Mouse (Mus musculus) c-Kit-positive CD71-positive TER-119-negative erythroid progenitor cells, embryonic 14.5 days (primary cell): ENCODE data around the gene Hnrnpll.
"Not testable (repeated sequence)": the region's sequence is repeated elsewhere in the genome, so short reads cannot be mapped to it uniquely, and the experiment has no call there.

Experiments
- DNase-seq: peaks from one replicate; pipeline ENCODE4 v3.0.0-alpha.2; 2013; ENCODE audit warnings: low read depth

The Hnrnpll gene

DNA sequence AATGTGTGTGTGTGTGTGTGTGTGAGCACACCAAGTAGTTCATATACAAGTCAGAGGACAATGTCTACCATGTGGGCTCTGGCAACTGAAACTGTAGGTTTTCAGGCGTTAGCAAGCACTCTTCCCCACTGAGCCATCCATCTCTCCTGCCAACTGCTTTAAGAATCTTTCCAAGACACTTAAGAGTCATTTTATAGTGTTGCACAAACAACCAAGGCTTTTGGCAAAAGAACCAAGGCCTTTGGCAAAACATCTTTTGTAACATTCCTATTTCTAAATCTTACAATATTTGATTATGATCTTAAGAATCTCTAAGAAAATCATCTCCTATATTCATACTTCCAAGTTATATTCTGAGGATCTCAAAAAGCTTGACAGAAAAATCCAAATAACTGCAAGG is 2.4 kb downstream of the Hnrnpll start:
- DNase-seq: no peak

DNA sequence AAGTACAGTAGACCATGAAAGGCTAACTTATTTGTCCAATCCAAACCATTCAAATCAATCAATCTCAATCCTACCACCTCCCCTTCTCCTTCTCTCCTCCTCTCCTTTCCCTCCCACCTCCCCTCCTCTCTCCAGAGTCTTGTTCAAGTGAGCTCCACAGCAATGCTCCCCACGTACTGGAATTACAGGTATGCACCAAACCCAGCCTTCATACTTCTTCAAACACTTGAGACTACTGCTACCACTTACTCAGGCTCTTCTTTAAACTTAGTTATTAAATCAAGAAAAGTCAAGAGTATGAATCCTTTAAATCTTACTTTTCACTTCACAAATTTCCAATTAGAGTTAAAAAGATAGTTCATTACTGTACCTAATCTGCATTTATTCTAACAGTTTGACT is 3.6 kb downstream of the Hnrnpll start:
- DNase-seq: no peak

GRCm38 (mm10) chr17:80053931-80054734 is 8.0 kb downstream of the Hnrnpll start:
- DNase-seq: no peak

- no peak for DNase-seq
Observed at GRCm38 (mm10) chr17:80051682-80052081, 10.5 kb downstream of the Hnrnpll start.

DNA sequence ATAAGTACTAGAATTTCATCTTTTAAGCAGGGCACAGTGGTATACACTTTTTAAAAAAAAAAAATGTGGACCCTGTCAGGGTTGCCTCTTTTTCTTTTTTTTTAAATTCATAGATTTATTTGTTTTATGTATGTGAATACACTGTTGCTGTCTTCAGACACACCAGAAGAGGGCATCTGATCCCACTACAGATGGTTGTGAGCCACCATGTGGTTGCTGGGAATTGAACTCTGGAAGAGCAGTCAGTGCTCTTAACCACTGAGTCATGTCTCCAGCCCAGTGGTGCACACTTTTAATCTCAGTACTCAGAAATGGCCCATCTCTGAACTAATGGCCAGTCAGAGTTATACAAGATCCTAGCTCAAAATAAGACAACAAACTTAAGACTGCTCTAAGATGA is 12.8 kb downstream of the Hnrnpll start:
- not testable (repeated sequence) for DNase-seq

- DNase-seq: peak; percentile 72
Observed at GRCm38 (mm10) chr17:80048230-80048629, 13.9 kb downstream of the Hnrnpll start.

DNA sequence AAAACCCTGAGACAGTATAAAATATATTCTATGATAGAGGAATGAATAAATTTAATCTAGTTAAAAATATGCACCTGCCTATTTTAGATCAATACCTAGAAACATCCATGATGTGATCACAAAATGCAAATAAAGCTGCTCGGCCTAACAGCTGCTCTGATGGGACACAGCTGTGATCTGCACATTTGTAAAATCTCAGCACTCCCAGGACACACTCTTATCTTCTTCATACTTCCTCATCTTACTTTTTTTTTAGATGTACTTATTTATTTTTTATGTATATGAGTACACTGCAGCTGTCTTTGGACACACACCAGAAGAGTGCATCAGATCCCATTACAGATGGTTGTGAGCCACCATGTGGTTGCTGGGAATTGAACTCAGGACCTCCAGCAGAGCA is 20.4 kb downstream of the Hnrnpll start:
- no peak for DNase-seq

DNA sequence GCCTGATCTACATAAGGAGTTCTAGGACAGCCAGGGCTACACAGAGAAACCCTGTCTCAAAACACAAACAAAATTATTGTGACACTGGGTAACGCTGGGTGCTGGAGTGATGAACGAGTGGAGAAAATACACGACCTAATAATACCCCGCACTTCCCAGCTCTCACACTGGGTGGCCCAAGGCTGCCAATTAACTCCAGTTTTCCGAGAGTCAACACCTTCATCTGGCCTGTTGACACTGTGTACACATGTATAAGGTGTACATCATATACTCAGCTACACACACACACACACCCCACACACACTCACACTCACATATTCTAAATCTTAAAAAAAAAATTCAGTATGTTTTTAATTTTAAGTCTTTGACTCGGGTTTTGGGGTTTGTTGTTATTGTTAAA is 33.5 kb downstream of the Hnrnpll start:
- DNase-seq: no peak

- DNase-seq: no peak
Observed at GRCm38 (mm10) chr17:80026189-80026936, 35.8 kb downstream of the Hnrnpll start.

- no peak for DNase-seq
Observed at GRCm38 (mm10) chr17:80022090-80022489, 40.0 kb downstream of the Hnrnpll start.

DNA sequence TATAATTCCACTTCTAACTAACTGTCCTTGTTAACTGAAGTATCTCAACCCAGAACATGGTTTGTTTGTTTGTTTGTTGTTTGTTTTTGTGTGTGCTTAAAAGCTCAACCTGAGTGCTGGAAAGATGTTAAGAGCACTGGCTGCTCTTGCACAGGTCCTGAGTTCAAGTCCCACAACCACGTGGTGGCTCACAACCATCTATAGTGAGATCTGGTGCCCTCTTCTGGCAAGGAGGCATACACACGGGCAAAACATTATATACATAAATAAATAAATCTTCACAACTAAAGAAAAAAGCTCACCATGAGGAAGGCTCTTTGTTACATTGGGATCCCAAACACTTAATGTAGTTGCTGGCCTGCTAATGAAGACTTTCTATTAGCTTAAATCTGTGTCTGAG is 41.6 kb downstream of the Hnrnpll start:
- no peak for DNase-seq

DNA sequence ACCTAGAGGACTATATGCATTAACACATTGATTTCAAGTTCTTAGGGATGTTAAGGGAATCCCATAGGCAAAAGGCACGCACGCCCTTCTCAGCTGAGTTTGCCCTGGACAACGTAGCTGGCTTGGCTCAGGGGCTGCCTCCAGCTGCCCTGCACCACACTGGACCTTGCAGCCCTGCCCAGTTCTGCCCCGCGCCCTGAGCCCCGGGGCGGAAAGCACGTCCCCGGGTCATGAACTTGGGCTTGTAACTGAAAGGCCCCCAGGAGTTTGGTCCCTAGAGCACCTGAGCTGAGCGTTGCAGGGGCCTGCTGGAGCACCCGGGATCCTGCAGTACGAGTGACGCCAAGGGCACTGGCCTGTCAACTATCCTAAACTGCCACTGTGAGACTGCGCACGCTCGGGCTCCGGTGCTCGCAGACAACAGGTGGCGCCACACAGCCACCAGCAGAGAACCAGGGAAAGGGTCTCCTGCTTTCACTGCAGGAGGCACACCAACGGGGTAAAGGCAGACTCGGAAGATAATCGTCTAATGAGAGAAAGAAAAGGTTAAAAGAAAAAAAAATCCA is 43.1 kb downstream of the Hnrnpll start:
- no peak for DNase-seq

DNA sequence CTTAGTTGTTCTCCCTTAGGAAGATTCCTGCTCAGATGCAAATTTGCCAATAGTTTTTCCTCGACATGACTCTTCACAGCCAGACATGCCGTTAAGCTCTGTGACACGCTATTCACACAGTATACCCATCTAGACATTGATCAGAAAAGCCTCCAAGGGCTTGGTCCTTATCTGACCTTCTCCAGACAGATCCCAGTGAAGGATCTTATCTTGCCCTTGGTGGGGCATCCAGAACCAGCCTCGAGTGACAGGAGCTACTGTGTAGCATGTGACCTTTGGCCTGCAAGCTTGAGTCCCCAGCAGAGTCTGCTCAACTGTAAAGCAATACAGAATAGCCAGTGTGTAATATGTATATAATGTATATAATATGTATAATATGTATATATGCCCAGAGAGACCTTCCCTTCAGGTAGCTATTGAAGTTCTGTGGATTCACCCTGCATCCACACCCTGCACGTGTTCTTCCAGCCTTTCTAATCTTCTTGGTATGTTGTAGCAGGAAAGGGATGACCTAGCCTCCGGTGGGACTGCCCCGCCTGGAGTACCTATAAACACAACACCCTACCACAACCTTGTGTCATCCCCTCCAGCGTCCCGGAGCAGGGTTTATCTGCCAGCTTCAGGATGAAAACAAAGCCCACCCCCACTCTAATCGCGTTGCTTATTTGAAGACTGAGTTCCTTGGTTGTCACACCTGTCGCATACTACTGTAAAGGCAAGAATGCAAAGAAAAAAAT is 43.7 kb downstream of the Hnrnpll start:
- no peak for DNase-seq

- peak; percentile 53 for DNase-seq
Observed at GRCm38 (mm10) chr17:80017389-80017788, 44.7 kb downstream of the Hnrnpll start.

- not testable (repeated sequence) for DNase-seq
Observed at GRCm38 (mm10) chr17:80016400-80016799, 45.7 kb downstream of the Hnrnpll start.

DNA sequence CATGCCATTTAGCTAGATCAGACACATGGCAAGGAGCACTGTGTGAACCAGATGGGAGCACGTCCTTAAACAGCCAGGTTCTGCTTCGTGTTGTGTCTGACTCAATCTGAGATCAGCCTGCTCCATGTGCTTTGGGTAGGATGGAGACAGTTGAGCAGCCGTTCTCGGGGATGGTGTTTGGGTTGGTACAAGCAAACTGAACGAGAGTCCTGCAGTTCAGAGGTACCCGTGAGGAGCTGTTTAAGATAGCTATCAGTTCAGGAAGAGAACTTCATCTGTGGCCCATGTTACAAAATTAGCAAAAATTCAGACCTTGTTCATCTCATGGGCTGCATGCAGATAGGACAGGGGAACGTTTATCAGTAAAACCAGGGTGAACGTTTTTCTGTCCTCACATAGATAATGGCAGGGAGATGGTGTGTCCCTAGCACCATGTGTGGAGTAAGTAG is 47.7 kb downstream of the Hnrnpll start:
- peak; percentile 58 for DNase-seq

GRCm38 (mm10) chr17:80009926-80010325 is 52.2 kb downstream of the Hnrnpll start:
- DNase-seq: no peak

DNA sequence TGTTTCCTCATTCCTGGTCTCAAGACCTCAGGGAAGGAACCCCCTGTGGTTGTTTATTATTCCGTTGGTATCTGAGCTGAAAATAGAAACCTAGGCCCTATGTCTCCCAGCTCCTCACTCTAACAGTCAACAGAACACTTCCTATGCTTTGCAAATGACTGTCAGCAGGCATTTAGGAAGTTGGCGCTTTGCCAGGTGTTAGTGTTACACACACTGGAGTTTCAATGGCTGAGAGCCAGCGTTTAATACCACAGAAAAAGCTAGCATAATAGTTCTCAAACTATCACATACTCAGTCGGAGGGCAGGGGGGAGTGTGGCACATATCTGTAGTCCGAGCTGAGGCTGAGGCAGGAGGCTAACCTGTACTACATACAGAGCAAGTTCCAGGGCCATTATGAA is 53.3 kb downstream of the Hnrnpll start:
- DNase-seq: no peak

GRCm38 (mm10) chr17:80004345-80005239 is 57.5 kb downstream of the Hnrnpll start:
- peak; percentile 59 for DNase-seq

DNA sequence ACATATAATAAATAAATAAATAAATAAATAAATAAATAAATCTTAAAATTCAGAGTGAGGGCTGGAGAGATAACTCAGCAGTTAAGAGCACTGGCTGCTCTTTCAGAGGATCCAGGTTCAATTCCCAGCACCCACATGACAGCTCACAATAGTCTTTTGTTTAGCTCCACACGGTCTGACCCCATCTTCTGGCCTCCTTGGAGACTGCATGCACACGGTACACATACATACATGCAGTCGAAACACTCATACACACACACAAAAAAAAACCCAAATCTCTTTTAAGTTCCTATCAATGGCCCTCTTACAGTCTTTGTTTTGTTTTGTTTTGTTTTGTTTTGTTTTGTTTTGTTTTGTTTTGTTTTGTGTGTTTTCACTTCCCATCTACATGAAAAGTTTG is 58.3 kb downstream of the Hnrnpll start:
- not testable (repeated sequence) for DNase-seq

DNA sequence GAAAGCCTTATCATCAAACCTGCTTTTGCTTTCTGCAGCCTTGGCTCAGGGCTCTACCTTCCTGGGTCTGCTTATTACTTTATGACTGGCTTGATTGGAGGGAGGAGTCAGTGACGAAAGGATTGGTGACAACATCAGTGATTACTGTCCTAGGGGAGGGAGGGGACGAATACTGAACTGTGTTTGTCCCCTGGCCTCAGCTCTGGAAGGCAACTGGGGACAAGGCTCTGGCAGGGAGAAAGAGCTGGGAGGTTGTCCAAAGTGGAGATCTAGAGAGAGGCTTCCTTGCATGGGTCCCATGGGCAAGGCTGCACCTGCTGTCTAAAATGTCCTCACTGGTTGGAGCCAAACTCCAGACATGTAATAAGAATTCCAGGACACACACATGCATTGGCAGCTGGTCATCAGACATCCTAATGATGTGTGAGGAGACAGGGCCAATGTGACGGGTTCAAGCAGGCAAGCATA is 59.7 kb downstream of the Hnrnpll start:
- DNase-seq: no peak
